Mouse (Mus musculus) heart, adult 18-20 months (tissue): ENCODE data around the gene Abcb5. TPM values are rescaled to one million over a fixed set of nuclear protein-coding genes. Genes with fewer than 3 reads are reported as not detected.

Source experiments
- total RNA-seq, 2 experiments: library from RNA; stranded (reverse); gene quantifications; 2 replicates each; pipeline ENCODE4 v1.2.3; 2021

Gene Abcb5
- total RNA-seq, 2 experiments from 2014 or later, result not detected

Other genes with a start within 250 kb of the Abcb5 start
- not detected for gene Sp8, start 120.1 kb downstream of the Abcb5 start, total RNA-seq